Mouse (Mus musculus): ENCODE measurements around the gene Mlf2.

- TF ChIP-seq CTCF (IDR thresholded peaks at IDR 0.05; ENCODE audit: borderline replicate concordance, insufficient read depth, low read length) (no peak), POLR2A (IDR thresholded peaks at IDR 0.05; ENCODE audit: low read depth, low read length) (no peak)
Measured at GRCm38 (mm10) chr6:124883351-124883750, 47.8 kb upstream of the Mlf2 start.

Measured in embryonic fibroblast, embryonic 13.5 days (primary cell).